Mouse (Mus musculus) liver, postnatal 0 days (tissue): Measurements from ENCODE around the gene Olfr288.

Source experiments
- CTCF ChIP-seq: sonication (generic); IDR thresholded peaks from 2 replicates; pipeline ENCODE4 v1.5.1; 2016; ENCODE audit warnings: antibody characterized with exemption, low read depth
- EP300 ChIP-seq: IDR thresholded peaks from 2 replicates; pipeline ENCODE4 v1.6.1; 2016; ENCODE audit warnings: antibody characterized with exemption, low read depth, mild to moderate bottlenecking

- TF ChIP-seq CTCF, result no peak
- TF ChIP-seq EP300, result no peak
These were observed 30.8 kb upstream of the Olfr288 start for GRCm38 (mm10) chr15:98226096-98226495.
